Mouse (Mus musculus): Measurements from ENCODE around the gene Kdm4a.

The Kdm4a gene

GRCm38 (mm10) chr4:118179467-118180300 is at the start of gene Kdm4a:
Gene Kdm4a, minus strand, starts transcription at chr4:118180043.
- peak; percentile 96 for DNase-seq

GRCm38 (mm10) chr4:118229035-118229770 is 49.4 kb upstream of the Kdm4a start:
- DNase-seq, result no peak

GRCm38 (mm10) chr4:118227398-118227797 is 47.6 kb upstream of the Kdm4a start:
- no peak for DNase-seq

GRCm38 (mm10) chr4:118221261-118221660 is 41.4 kb upstream of the Kdm4a start:
- DNase-seq, result no peak

- DNase-seq, result no peak
These were observed 40.9 kb upstream of the Kdm4a start for GRCm38 (mm10) chr4:118220756-118221155.

GRCm38 (mm10) chr4:118219487-118219886 is 39.6 kb upstream of the Kdm4a start:
- DNase-seq, result no peak

GRCm38 (mm10) chr4:118218521-118218920 is 38.7 kb upstream of the Kdm4a start:
- DNase-seq, result no peak

- peak; percentile 59 for DNase-seq
These were observed 37.1 kb upstream of the Kdm4a start for GRCm38 (mm10) chr4:118216726-118217595.

GRCm38 (mm10) chr4:118214891-118215290 is 35.0 kb upstream of the Kdm4a start:
- DNase-seq, result no peak

- no peak for DNase-seq
These were observed 27.2 kb upstream of the Kdm4a start for GRCm38 (mm10) chr4:118206918-118207640.

- DNase-seq, result no peak
These were observed 26.1 kb upstream of the Kdm4a start for GRCm38 (mm10) chr4:118205906-118206305.

GRCm38 (mm10) chr4:118199093-118199492 is 19.2 kb upstream of the Kdm4a start:
- DNase-seq, result no peak

GRCm38 (mm10) chr4:118198606-118199005 is 18.8 kb upstream of the Kdm4a start:
- no peak for DNase-seq

- DNase-seq, result peak; percentile 40
These were observed 16.3 kb upstream of the Kdm4a start for GRCm38 (mm10) chr4:118196185-118196584.

- no peak for DNase-seq
These were observed 648 bp upstream of the Kdm4a start for GRCm38 (mm10) chr4:118180301-118181080.

GRCm38 (mm10) chr4:118178952-118179466 is 834 bp downstream of the Kdm4a start:
- DNase-seq, result no peak

GRCm38 (mm10) chr4:118172461-118172860 is 7.4 kb downstream of the Kdm4a start:
- no peak for DNase-seq

- no peak for DNase-seq
These were observed 8.8 kb downstream of the Kdm4a start for GRCm38 (mm10) chr4:118171006-118171405.

- no peak for DNase-seq
These were observed 17.7 kb downstream of the Kdm4a start for GRCm38 (mm10) chr4:118162123-118162522.

- DNase-seq, result no peak
These were observed 22.2 kb downstream of the Kdm4a start for GRCm38 (mm10) chr4:118157666-118158065.

GRCm38 (mm10) chr4:118156559-118156958 is 23.3 kb downstream of the Kdm4a start:
- no peak for DNase-seq
